Mouse (Mus musculus) cerebellum, adult 2 months (tissue): Measurements from ENCODE around the gene St6galnac4. TPM values are rescaled to one million over a fixed set of nuclear protein-coding genes. Genes with fewer than 3 reads are reported as not detected.

Experiments
- DNase-seq, 2 experiments: peaks; one replicate each; pipeline ENCODE4 v3.0.0; 2021
- H3K27ac ChIP-seq: fragments of 200-500 bp; 2 replicates; pipeline ENCODE4 v1.5.1; 2012; ENCODE audit warnings: low read length, control low read depth, inconsistent platforms; ENCODE audit not compliant: insufficient read depth
- H3K27me3 ChIP-seq: fragments of 200-500 bp; 2 replicates; pipeline ENCODE4 v1.6.1; 2012; ENCODE audit warnings: inconsistent platforms, mild to moderate bottlenecking, low read length, moderate library complexity; ENCODE audit not compliant: control insufficient read depth, insufficient read depth
- H3K4me1 ChIP-seq: fragments of 200-500 bp; 2 replicates; pipeline ENCODE4 v1.6.1; 2011; ENCODE audit warnings: low read length; ENCODE audit not compliant: control insufficient read depth, insufficient read depth
- H3K4me3 ChIP-seq: fragments of 200-500 bp; replicated peaks from 2 replicates; pipeline ENCODE3; 2011; ENCODE audit warnings: mild to moderate bottlenecking, low read depth, low read length, control low read depth; ENCODE audit not compliant: insufficient read depth
- CTCF ChIP-seq: fragments of 200-500 bp; IDR thresholded peaks from 2 replicates; pipeline ENCODE4 v1.5.1; 2011; ENCODE audit warnings: low read depth, mild to moderate bottlenecking, control low read depth, low read length, moderate library complexity, borderline replicate concordance; ENCODE audit not compliant: insufficient read depth
- POLR2A ChIP-seq: fragments of 200-500 bp; IDR thresholded peaks from 2 replicates; pipeline ENCODE4 v1.6.1; 2011; ENCODE audit warnings: low read length, control low read depth, borderline replicate concordance; ENCODE audit not compliant: insufficient read depth
- WGBS: fragments of 180-500 bp; shearing (Covaris S2); methylation state at CpG from one replicate; pipeline ENCODE4 v1.1.7; 2018; 5-methylcytosine and 5-hydroxymethylcytosine counted together
- polyA plus RNA-seq: library from polyadenylated mRNA; depleted of rRNA; stranded (reverse); fragments of >200 nt; gene quantifications from 2 replicates; pipeline ENCODE4 v1.2.3, GENCODE M21; 2012

St6galnac4 gene
- polyA plus RNA-seq, 1 experiment = 91.4 TPM

DNA sequence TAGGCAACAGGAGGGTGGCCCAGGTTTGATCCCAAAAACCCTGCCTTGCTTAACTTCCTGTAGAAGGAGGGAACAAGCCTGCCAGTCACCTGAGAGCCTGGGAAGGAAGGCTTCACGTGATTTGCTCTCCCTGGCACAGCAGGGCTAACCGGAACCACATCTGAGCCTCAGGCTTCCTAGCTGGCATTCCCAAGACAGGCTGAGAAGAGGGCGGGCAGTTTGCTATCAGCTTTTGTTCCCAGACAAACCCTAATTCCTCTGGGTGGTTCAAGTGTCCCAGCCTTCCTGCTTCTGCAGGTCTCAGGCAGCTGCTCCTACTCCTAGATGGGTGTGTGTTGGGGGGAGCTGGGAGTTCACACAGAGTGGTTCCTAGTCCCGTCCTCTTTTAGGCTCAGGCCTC is 31.4 kb upstream of the St6galnac4 start:
- Histone ChIP-seq H3K27ac (0 out of 2 replicates have a peak overlapping the region, but pooled peaks have one; percentile 19), H3K27me3 (no peaks in the 10 kb centered on the region), H3K4me1 (peaks cover 24% of the 10 kb centered on the region), H3K4me3 (no peak overlapping the region)
- DNase-seq = no peak
- no peak for TF ChIP-seq POLR2A
- TF ChIP-seq CTCF = no peak
- WGBS = 29% methylated on average over 4 of the region's 4 CpGs

DNA sequence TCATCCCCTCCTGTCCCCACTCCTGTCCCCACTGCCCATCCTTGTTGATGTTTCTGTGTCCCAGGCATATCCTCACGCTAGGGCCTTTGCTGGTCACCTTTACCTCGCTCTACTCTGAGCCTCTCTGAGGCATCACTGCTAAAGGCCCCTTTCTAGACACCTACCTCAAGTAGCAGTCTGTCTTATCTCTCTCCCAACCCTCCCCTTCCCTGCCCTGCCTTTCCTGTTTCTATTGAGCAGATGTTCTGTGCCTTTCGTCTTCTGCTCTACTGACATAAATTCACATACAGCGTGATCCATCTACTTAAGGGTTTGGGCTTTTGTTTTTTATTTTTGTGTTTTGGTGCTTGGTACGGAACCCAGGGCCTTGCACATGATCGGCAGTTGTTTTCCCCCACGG is 30.9 kb upstream of the St6galnac4 start:
- no peak overlapping the region for H3K4me3 ChIP-seq
- no peaks in the 10 kb centered on the region for H3K27me3 ChIP-seq
- H3K4me1 ChIP-seq = peaks cover 24% of the 10 kb centered on the region
- no peak for DNase-seq
- WGBS = 73% methylated on average over 7 of the region's 7 CpGs
- peak overlapping the region; percentile 19; the same call in 1 of the 2 replicates for H3K27ac ChIP-seq
- no peak for TF ChIP-seq POLR2A
- TF ChIP-seq CTCF = no peak

DNA sequence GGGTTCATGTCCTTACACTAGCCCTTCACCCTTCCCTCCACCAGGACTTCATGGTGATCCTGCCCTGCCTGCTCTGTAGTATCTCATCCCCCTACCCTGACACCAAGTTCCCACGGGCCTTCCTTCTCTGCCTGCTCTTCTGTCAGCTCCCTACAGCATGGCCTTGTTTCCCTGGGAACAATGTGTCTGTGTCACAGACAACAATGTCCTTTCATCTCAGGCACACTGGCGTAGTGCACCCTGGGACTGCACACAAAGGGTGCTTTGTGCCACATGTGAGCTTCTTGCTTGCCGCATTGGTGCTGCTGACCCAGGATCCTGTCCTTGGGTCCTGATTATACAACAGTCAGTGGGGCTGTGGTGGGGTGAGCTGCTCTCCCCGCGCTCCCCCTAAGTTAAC is 27.3 kb upstream of the St6galnac4 start:
- 42% methylated on average over 5 of the region's 5 CpGs for WGBS
- Histone ChIP-seq H3K27me3 (no peaks in the 10 kb centered on the region), H3K4me1 (peaks cover 11% of the 10 kb centered on the region), H3K27ac (peak overlapping the region; percentile 45), H3K4me3 (no peak overlapping the region)
- no peak for DNase-seq
- TF ChIP-seq POLR2A (no peak), CTCF (no peak)

DNA sequence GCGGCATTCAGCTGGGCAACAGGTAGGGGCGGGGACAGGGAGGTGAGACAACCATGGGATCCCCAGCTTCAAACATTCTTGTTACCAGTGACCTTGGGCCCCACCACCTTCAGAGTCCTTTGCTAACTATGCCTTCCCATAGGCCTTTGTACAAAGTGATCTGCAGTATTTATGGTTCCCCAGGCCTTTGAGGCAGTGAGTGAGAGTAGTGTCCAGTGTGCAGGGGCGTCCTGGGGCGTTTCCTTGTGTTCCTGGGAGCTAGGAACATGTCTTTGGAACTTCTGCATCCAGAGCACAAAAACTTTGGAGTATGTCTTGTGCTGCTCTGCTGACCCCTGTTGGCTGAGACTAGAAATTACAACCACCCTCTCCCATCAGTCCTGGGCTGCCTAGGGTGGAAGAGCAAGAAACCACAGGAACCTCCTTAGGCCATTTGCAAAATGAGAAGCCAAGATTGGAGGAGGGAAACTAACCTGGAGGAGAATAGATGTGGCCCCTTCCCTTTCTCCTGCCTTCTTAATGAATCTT is 20.3 kb upstream of the St6galnac4 start:
- no peaks in the 10 kb centered on the region for H3K27me3 ChIP-seq
- no peak overlapping the region for H3K4me3 ChIP-seq
- 40% methylated on average over 4 of the region's 4 CpGs for WGBS
- TF ChIP-seq CTCF (peak; percentile 95), POLR2A (no peak)
- no peak overlapping the region for H3K27ac ChIP-seq
- peak; percentile 71 to 72 for DNase-seq
- H3K4me1 ChIP-seq = peaks cover 10% of the 10 kb centered on the region

DNA sequence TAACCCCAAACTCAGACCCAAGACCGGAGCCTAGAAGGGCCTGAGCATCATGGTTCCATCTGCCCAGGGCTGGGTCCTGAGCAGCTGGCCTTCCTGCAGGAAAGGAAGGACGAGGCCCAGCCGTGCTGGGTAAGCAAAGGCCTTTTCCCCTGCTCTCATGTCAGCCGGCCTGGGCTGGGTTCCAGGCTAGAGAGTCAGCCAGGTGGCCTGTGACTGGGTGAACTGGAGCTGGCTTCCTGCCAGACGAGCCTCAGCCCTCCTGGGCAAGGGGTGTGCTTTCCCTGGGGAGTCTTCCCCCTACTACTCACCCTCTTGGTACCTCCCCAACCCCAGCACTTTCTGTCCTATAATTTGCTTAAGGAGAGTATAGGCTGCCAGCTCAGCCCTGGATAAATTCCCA is 18.7 kb upstream of the St6galnac4 start:
- TF ChIP-seq POLR2A = no peak
- Histone ChIP-seq H3K4me3 (no peak overlapping the region), H3K27me3 (no peaks in the 10 kb centered on the region), H3K27ac (peak overlapping the region; percentile 75), H3K4me1 (peaks cover 17% of the 10 kb centered on the region)
- WGBS = 8% methylated on average over 5 of the region's 5 CpGs
- peak; percentile 56 to 63 for DNase-seq

DNA sequence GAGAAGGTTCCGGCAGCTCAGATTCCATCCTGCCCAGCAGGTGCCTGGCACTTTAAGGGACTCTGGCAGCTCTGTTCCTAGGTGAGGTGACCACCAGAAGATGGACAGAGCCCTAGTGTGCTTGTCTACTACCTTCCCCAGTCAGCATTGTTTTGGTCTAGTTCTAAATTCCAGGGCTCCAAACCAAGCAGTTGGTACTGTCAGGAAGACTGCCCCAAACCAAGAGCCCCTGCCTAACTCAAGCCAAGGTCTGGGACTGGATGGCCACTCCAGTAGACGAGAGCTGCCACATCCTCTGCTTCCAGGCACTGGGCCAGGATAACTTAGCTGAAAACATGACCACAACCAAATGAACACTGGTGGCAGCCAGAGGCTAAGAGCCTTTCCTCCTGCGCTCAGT is 18.0 kb upstream of the St6galnac4 start:
- no peak for TF ChIP-seq POLR2A
- H3K27ac ChIP-seq = no peak overlapping the region
- peaks cover 17% of the 10 kb centered on the region for H3K4me1 ChIP-seq
- WGBS = 37% methylated on average over 3 of the region's 3 CpGs
- no peak for DNase-seq
- no peaks in the 10 kb centered on the region for H3K27me3 ChIP-seq
- no peak overlapping the region for H3K4me3 ChIP-seq

DNA sequence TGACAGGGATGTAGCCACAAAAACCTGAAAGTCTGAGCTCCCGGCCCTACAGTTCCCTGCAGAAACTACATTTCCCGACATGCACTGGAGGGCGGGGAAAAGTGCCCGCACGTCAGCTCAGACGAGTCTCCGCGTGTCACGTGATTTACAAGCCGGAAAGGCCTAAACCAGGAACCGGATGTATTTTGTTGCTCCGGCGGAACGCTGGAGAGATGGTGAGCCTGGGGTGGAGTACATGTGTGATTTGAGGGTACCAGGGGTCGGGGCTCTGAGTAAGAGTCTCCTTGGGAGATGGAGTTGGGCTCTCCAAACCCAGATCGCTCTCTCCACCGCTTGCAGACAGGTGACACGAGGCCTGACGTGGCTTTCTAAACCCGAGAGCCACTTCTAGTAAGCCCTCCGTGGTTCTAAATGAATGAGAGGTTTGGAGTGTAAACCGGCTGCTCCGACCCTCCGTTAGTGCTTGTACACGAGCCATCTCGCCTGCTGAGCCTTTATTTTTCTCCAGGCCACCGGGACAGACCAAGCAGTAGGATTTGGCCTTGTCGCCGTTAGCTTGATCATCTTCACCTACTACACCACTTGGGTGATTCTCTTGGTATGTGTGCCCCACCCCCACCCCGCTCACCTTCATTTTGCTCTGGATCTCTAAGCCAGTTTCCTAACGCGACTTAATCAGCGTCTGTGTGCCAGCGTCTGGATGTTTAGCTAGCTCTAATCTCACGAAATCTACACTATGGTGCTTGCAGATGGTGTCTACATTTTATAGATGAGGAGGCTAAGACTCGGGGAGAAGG is 16.0 kb upstream of the St6galnac4 start, which contains the start of gene Dpm2:
Gene Dpm2 (plus strand): TSS at position 161 of the 797 bp plus-strand sequence.
- H3K4me1 ChIP-seq = peaks cover 17% of the 10 kb centered on the region
- peak within 1 kb of the TSS; percentile 83 for H3K4me3 ChIP-seq
- WGBS = under 1% methylated on average over 36 of the region's 36 CpGs
- no peaks in the 10 kb centered on the region for H3K27me3 ChIP-seq
- TF ChIP-seq POLR2A = peak; percentile 95; the same call in 1 of the 2 replicates
- no peak for TF ChIP-seq CTCF
- H3K27ac ChIP-seq = peak within 1 kb of the TSS; percentile 42; the same call in 1 of the 2 replicates
- DNase-seq = peak; percentile 91 to 93

DNA sequence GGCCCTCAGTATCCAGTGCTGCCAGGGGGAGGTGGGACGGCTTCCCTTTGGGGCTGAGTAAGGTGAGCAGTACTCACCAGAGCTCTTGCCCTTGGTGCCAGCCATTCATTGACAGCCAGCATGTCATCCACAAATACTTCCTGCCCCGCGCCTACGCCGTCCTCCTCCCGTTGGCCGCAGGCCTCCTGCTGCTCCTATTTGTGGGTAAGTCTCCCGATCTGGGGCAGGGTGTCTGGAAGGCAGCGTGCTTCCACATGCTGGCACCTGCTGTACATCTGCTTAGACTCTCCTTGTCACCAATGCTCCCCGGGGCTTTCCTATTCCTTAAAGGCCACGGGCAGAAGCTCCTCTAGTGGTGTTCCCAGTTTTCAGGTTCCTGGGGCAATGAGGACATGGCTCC is 14.7 kb upstream of the St6galnac4 start:
- H3K27ac ChIP-seq = no peak overlapping the region
- H3K4me3 ChIP-seq = no peak overlapping the region
- H3K27me3 ChIP-seq = no peaks in the 10 kb centered on the region
- DNase-seq = no peak
- no peak for TF ChIP-seq POLR2A
- TF ChIP-seq CTCF = no peak
- 82% methylated on average over 11 of the region's 11 CpGs for WGBS
- peaks cover 17% of the 10 kb centered on the region for H3K4me1 ChIP-seq
